Mouse (Mus musculus) MEL-GATA-1-ER (cell line): ENCODE data around the gene Stx4a.
"Not testable (repeated sequence)": the region's sequence is repeated elsewhere in the genome, so short reads cannot be mapped to it uniquely, and the experiment has no call there.

ENCODE experiments used
- DNase-seq: peaks from one replicate; pipeline ENCODE4 v3.0.0-alpha.2; 2012; ENCODE audit warnings: low read depth; ENCODE audit errors: extremely low read depth

Stx4a gene

GRCm38 (mm10) chr7:127867641-127868040 is 43.5 kb downstream of the Stx4a start:
- DNase-seq = no peak

- no peak for DNase-seq
These were observed 45.2 kb downstream of the Stx4a start for GRCm38 (mm10) chr7:127869149-127869810.

DNA sequence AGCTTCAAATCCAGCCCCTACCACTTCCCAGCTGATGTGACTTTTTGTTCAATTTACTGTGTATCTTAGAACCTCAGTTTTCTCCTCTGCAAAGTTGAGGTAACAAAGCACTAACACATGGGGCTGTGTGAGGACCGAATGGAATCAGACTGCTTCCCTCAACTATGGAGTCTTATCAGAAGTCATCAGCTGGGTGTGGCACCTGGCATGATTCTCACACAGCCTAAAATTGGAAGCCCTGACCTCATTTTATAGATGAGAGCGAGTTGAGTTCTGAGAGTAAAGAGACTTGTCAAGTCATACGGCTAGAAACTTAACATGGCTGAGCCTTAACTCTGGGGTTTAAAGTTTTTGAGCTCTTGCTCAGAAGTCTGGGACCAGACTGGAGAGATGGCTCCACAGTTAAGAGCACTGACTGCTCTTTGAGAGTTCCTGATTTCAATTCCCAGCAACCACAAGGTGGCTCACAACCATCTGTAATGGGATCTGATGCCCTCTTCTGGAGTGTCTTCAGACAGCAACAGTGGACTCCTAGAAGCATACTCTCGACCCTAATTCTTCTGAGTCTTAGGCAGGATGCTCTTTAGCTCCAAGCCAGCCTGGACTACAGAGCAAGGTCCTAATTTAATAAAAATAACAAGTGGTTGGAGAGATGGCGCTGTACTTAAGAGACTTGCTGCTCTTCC is 46.2 kb downstream of the Stx4a start:
- no peak for DNase-seq

GRCm38 (mm10) chr7:127874812-127875626 is 50.9 kb downstream of the Stx4a start:
- no peak for DNase-seq

- DNase-seq = peak; percentile 70
These were observed 51.5 kb downstream of the Stx4a start for GRCm38 (mm10) chr7:127875627-127876001.

DNA sequence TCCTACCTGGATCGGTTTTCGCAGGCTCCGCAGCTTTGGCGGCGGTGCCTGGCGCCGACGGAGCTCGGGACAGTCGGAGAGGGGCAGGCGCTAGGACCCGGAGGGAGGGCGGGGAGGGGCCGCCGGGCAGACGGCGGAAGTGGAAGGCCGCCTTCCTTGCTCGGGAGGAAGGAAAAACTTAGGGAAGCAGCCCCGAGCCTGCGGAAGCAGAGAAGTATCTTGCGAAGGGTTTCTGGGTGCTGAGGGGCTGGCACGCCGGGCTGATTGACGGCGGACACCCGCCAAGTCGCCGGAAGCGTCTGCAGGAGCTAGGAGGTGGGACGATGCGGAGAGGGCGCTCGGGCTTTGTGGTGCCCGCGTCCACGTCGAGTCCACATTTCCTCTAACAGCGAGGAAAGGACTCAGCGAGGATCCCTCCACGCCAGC is 52.0 kb downstream of the Stx4a start, which contains the start of gene Zfp646:
Gene Zfp646, plus strand, starts transcription at position 181 of the 426 bp plus-strand sequence.
- peak; percentile 83 for DNase-seq

DNA sequence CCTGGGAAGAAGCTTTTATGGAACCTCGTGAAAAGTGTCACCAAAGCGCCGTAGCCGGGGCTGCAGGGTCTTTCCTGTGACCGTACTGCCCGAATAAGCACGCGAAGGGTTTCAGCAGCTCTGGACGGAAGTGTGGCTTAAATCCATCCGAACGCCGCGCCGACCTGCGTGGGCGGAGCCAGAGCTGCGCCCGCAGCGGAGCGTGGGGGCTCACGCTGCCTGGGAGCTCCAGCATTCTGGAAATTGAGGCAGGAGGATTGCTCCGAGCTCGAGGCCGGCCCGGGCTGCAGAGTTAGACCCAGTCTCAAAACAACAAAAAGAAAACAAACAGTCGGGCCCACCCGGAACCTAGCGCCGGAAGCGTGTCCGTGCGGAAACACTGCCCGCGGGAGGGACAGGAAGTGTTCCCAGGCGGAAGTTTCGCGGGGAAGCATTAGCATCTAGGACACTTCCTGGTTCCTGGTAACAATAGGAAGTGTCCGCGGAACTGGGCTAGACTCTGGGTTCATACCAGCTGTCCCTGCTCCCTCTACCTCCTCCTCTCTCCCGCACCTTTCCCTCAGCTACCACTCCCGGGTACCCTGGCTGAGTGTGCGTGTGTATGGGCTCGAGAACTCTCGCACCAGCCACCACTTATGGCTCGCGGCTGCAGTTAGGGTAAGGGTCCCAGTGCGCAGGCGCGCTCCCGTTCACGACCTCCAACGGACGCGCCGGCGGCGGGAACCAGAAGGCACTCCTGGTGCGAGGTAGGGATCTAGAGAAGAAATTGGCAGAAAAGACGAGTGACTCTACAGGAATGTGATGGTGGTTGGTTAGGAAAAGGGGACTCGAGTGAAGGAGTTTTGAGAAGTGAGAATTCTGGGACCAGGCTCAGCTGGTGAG is 52.6 kb downstream of the Stx4a start, which contains the start of gene Zfp668:
Gene Zfp668, minus strand, starts transcription at position 362 of the 882 bp plus-strand sequence.
- peak; percentile 93 for DNase-seq

DNA sequence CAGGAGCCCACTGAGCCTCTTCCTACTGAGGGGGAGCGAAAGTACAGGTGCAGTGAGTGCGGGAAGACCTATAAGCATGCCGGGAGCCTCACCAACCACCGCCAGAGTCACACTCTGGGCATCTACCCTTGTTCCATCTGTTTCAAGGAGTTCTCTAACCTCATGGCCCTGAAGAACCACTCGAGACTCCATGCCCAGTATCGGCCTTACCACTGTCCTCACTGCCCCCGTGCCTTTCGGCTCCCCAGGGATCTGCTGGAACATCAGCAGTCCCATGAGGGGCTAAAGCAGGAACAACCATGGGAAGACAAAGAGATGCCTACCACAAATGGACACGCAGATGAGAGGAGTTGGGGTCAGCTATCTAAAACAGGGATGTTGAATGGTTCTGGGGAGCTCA is 55.2 kb downstream of the Stx4a start:
- DNase-seq = no peak

- no peak for DNase-seq
These were observed 56.3 kb downstream of the Stx4a start for GRCm38 (mm10) chr7:127880431-127880830.

DNA sequence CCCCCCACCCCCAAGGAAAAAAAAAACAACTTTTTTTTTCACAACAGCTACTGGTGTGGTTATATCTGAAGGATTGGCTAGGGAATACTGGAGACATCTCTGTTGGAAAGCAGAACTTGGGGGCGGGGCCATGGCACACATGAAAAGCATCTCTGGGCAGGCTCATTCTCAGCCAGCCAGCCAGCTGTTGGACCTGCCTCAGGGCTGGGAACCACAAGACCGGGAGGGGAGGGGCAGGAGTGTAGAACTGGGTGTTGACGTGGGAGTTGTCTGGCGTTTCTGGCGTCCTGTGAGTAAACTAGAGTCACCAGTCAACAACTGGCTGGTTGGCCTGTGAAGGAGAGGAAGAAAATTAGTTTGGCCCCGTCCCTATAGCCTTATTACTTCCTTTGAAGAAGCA is 61.9 kb downstream of the Stx4a start:
- DNase-seq = no peak

DNA sequence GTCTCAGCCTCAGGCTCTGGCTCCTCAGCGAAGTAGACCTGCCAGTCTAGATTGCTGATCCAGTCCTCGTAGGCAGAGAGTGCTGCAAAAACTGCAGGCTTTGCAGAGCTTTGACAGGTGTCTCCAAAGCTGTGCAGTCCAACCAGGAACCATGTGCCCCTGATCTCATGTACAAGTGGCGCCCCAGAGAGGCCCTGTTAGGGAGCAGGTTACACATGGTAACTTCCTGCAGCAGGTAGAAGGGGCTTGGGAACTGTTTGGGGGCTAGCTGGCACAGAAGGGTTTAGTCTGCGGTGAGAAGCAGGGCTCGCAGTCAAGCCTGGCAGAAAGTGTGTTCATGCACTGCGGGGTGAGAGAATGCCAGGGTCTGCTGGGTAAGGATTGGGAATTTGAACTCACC is 62.5 kb downstream of the Stx4a start:
- no peak for DNase-seq

DNA sequence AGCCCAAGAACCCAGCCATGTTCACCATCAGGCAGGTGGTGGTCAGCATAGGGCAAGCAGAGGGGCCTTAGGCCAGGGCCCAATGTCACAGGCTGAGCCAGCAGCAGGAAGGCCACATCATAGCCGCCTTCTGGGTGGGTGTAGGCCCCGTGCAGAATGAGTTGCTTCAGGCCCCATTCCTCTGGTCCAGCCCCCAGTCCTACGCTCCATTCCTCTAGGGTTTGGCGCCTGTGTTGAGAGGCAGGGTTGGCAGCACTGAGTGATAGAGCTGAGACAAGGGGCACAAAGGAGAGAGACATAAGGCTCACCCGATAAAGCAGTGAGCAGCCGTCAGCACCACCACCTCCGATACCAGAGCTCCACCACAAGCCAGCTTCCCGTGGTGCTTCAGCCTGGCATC is 63.1 kb downstream of the Stx4a start:
- DNase-seq = no peak

DNA sequence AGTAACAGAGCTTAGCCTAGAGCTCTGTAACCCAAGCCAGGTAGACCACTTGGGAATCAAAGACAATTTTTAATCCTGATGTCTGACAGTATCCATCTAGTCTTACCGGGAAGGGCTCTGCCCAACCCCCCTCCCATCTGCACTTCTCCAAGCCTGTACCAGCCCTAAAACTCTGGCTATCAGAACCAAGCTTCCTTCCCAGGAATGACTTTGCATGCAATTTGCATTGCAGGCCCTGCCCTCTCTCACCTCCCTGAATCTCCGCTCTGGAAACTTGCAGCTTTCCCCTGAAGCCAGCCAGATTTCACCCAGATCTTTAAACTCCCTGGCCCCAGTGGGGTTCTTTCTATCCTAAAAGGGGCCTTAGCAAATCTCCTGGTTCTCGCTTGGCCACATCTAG is 63.7 kb downstream of the Stx4a start:
- no peak for DNase-seq

DNA sequence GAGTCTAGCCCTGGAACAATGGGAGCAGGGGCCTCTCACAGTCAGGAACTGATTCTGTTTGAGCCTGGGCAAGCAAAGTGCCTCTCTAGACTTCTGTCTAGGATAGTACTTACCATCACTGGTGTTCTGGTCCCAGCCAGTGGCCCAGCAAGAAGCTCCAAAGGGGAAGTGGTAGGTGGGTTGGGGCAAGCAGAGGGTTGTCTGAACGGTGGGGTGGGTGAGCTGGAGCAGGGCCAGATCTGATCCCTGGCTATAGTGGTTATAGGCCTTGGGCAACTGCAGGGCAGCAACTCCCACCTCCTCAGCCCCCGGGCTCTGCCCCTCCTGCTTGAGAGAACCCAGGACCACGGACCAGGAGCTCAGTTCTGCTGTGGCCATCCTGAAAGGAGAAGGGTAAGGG is 64.7 kb downstream of the Stx4a start:
- no peak for DNase-seq

DNA sequence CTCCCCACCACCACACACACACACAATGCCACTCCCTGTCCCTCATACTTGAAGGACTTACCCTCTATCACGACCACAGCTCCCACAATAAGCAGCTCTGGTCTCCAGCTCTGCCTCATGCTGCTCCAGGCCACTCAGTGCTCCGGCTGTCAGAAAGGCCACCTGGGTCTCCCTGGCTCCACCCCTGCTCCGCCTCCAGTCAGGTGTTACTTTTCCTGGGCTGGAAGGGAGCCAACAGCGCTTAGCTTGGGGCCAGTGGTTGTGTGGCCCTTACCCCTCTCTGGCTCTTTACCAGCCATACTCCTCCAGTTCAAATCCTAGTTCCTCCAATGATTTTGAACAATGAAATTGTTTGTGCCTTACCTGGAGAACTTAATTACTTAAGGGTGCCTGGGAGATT is 66.7 kb downstream of the Stx4a start, which contains the start of gene Prss53:
Gene Prss53, minus strand, starts transcription at position 173 of the 400 bp plus-strand sequence.
- DNase-seq = no peak

GRCm38 (mm10) chr7:127894480-127894879 is 70.4 kb downstream of the Stx4a start:
- DNase-seq = no peak

DNA sequence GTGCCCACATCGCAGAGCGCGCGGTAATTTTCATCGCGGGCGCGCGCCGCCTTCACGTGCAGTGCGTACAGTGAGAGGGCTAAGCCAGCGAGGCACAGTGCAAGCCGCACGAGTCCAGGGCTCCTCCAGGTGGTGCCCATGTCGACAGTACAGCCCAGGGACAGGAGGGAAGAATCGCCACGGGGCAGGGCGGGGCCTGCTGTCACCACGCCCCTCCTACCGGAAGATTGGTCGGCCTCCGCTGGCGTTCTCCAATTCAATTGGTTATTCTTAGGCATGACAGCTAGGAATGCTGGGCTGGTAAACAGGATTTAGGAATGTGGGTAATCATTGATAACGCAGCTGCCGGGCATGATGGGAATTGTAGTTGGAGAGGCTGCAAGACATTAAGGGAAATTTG is 71.3 kb downstream of the Stx4a start, which contains the start of the genes Gm21974 and Vkorc1:
Gene Gm21974, minus strand, starts transcription at position 13 of the 400 bp plus-strand sequence.
Gene Vkorc1, minus strand, starts transcription at position 176 of the 400 bp plus-strand sequence.
- peak; percentile 96 for DNase-seq

DNA sequence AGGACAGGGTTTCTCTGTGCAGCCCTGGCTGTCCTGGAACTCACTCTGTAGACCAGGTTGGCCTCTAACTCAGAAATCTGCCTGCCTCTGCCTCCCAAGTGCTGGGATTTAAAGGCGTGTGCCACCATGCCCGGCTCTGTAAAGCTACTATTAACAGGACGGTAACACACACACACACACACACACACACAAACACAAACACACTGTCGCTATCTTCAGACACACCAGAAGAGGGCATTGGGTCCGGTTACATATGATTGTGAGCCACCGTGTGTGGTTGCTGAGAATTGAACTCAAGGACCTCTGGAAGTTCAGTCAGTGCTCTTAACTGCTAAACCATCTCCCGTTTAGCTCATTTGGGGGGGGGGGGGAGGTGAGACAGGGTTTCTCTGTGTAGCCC is 71.8 kb downstream of the Stx4a start:
- DNase-seq = not testable (repeated sequence)

DNA sequence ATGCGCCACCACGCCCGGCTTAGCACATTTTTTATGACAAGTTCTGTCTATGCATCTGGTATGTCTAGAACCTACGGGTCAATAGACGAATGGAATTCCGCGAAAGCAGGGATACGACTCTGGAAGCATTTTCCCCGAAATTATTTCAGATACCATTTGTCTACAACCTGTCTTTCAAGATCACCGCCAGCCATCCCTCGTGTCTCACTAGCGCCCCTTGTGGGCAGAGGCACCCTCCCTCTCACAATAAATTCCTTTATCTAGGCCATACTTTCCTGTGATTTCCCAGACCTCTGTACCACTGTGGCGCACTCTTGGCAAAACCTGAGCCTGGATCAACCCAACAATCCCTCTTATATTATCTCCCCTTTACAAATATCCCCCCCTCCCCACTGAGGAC is 72.3 kb downstream of the Stx4a start:
- no peak for DNase-seq

DNA sequence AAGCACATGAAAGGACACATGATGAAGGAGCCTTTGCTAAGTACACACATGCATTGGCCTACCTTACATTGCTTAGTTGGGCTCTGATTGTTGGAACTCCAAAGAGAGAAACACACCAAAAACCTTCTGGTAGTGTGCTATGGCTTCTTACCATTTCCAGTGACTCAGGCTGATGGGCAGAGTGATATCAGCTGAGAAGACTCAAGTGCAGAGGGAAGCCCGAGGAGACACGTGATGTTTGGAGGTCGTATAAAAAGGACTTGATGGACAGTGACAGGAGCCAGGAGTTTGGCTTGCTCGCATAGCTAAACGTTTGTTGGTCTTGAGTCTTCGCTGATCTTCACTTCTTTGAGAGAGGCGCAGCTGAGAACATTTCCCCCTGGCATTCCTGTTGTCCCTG is 73.4 kb downstream of the Stx4a start:
- no peak for DNase-seq
